Mouse (Mus musculus): ENCODE measurements at regions not wholly inside any gene's neighbourhood (a gene's known extent, or its start where the extent isn't known, plus 50 kb on each side); places are given as distances from the start of the nearest gene placed in this dataset. TPM values are rescaled to one million over a fixed set of nuclear protein-coding genes. Genes with fewer than 3 reads are reported as not detected.

DNA sequence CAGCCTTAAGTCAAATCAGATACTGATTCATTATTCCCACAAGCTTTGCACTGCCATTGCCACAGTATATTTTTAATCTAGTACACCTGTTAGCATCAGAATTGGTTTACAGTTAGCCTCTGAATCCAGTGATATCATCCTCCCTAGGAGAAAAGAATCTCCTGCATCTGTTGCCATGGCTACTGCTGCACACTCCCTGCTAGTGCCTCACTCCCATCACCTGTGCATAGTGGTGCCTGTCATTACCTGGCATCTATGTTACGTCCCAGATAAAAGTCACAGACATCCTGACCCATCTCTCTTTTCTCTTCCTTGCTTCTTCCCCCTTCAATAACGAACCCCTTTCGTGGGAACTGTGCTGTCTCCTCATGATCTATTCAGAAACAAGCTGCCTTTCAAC is 256.4 kb upstream of the Slitrk5 start:
- WGBS, result 55% methylated on average over 3 of the region's 3 CpGs
- Histone ChIP-seq H3K4me3 (ENCODE audit: low read depth, low read length) (no peak overlapping the region), H3K4me1 (ENCODE audit: control insufficient read depth, insufficient read depth, low read length) (0 out of 2 replicates have a peak, but pooled peaks cover 5% of the 10 kb centered on the region), H3K27me3 (ENCODE audit: control insufficient read depth, insufficient read depth, low read depth, low read length) (no peaks in the 10 kb centered on the region), H3K9ac (ENCODE audit: low read depth, low read length) (no peak overlapping the region), H3K9me3 (replicated peaks; ENCODE audit: control insufficient read depth, low read length, poor library complexity, severe bottlenecking) (no peaks in the 10 kb centered on the region), H3K36me3 (ENCODE audit: control insufficient read depth, insufficient read depth, low read length) (no peaks in the 10 kb centered on the region), H3K27ac (ENCODE audit: low read length) (no peak overlapping the region), H3K4me2 (ENCODE audit: low read length) (no peak overlapping the region)
- peak; percentile 88 for ATAC-seq

DNA sequence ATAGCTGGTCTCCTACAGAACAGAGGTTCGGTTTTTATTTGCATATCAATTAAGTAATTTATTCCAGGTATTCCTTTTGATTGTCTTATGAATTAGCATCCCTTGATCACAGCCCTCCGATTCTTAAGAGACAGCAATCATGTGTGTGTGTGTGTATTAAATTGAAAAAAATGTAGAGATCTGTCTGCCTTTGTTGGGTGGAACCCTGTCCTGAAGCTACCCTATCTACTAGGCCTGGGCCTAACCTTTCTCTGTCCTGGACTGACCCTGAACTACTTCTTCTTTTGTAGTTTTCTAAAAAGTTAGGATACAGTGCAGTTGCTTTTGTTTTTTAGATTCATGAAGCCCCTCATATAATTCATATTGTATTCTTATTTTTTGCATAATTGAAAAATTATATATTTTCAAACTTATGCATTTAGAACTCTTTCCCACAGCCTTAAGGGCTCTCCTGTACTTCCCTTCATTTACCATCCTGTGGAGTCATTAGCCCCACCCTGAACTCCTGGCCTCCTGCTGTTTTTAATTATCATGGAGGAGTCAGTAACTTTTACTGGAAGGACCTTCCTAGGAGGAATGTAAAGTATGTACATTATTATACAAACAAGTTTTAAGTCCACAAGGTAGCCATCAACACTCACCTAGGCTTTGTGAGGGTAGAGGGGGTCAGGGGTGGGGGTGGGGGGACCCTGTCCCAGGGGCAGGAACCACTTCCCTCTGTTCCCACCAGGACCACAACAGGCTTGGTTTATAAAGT is 245.6 kb upstream of the Slitrk5 start:
- Histone ChIP-seq H3K4me3 (ENCODE audit: low read depth, low read length) (no peak overlapping the region), H3K36me3 (ENCODE audit: control insufficient read depth, insufficient read depth, low read length) (no peaks in the 10 kb centered on the region), H3K27ac (ENCODE audit: low read length) (no peak overlapping the region), H3K4me1 (ENCODE audit: control insufficient read depth, insufficient read depth, low read length) (no peaks in the 10 kb centered on the region), H3K27me3 (ENCODE audit: control insufficient read depth, insufficient read depth, low read depth, low read length) (no peaks in the 10 kb centered on the region), H3K9me3 (replicated peaks; ENCODE audit: control insufficient read depth, low read length, poor library complexity, severe bottlenecking) (no peaks in the 10 kb centered on the region), H3K9ac (ENCODE audit: low read depth, low read length) (no peak overlapping the region), H3K4me2 (ENCODE audit: low read length) (no peak overlapping the region)
- no peak for ATAC-seq
- WGBS, result 73% methylated on average over 2 of the region's 2 CpGs

Small RNA genes in the stretch of these regions (microRNA-seq; reads per million reads assigned to microRNA genes)
- not detected for gene Gm22802
